Mouse (Mus musculus): ENCODE data around the gene Nup98. TPM values are rescaled to one million over a fixed set of nuclear protein-coding genes. Genes with fewer than 3 reads are reported as not detected.

Gene Nup98
- total and polyA plus RNA-seq, 3 experiments, result 24.6 to 37.1 (median 25.0) TPM

DNA sequence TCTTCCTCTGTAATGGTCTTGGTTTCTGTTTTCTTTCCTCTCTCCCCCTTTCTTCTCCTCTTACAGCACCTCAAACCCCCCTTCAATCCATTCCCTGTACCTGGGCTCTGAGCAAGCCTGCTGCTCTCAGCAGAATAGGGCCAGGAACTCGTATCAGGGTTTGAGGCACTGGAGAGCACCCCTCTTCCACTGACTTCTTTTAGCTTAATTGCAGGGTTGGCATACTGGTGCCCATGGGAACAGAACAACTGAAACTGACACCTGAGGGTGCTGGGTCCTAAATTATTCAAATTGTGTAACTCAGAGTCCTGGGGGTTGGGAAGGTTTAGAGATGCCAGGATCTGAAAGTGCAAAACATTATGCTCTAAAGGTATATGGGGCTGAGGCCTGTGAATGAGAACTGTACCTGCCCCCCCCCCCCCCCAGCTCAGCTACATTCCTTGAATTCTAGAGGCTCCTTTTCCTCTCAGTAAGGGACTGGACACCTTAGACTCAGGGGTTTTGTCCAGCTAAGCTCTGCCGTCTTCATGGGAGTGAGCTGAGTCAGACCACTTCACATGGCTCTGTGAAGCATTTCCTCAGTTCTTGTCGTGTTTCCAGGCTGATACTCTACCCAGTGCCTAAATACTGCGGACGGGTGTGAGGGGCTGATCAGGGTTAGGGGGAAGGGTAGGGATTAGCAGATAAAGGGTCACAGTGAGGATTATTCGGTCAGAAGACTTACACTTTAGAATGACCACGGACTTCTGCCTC is 93.2 kb downstream of the Nup98 start, which contains the start of gene Chrna10:
Chrna10 (minus strand) TSS at position 250 of the 753 bp plus-strand sequence.
- Histone ChIP-seq H3K36me3 (replicated peaks in 1 of 2; ENCODE audit: control insufficient read depth in 1 of 2, insufficient read depth in 1 of 2, low read length in 1 of 2) (peaks cover 25 to 36% of the 10 kb centered on the region in 2 experiments), H3K4me3 (replicated peaks in 1 of 3; ENCODE audit: low read depth in 2 of 3, low read length in 2 of 3, poor library complexity in 1 of 3) (no peak within 1 kb of the TSS), H3K79me2 (replicated peaks; ENCODE audit: control insufficient read depth, extremely low read depth, insufficient read depth, poor library complexity, severe bottlenecking) (no peaks in the 10 kb centered on the region), H3K9ac (ENCODE audit: insufficient read depth, low read depth) (no peak within 1 kb of the TSS), H3K9me3 (replicated peaks; ENCODE audit: low read length) (no peaks in the 10 kb centered on the region), H3K4me2 (ENCODE audit: insufficient read depth, low read depth, poor library complexity, severe bottlenecking) (no peak within 1 kb of the TSS), H3K27ac (ENCODE audit: insufficient read depth, low read depth) (no peak within 1 kb of the TSS), H3K4me1 (ENCODE audit: control insufficient read depth in 1 of 2, insufficient read depth in 2 of 2) (peaks cover 2 to 21% of the 10 kb centered on the region in 2 experiments; a peak in 3 of 4 replicates), H3K27me3 (replicated peaks) (no peaks in the 10 kb centered on the region)
- no peak for TF ChIP-seq ETS1 (conservative IDR thresholded peaks at IDR 0.05; ENCODE audit: low read depth, low read length)
- no peak for TF ChIP-seq USF1 (IDR thresholded peaks at IDR 0.05; ENCODE audit: low read depth, low read length)
- TF ChIP-seq CTCF (conservative IDR thresholded peaks at IDR 0.05 in 1 of 2, IDR thresholded peaks at IDR 0.05 in 1 of 2; ENCODE audit: low read depth in 2 of 2, low read length in 2 of 2), result no peak
- TF ChIP-seq GABPA (IDR thresholded peaks at IDR 0.05; ENCODE audit: insufficient replicate concordance, low read depth, low read length), result no peak
- TF ChIP-seq ELF1 (IDR thresholded peaks at IDR 0.05; ENCODE audit: low read depth, low read length), result no peak
- no peak for TF ChIP-seq KAT2A (IDR thresholded peaks at IDR 0.05; ENCODE audit: insufficient replicate concordance, low read length)
- no peak for TF ChIP-seq SMC3 (IDR thresholded peaks at IDR 0.05; ENCODE audit: low read depth, low read length)
- TF ChIP-seq E2F4 (IDR thresholded peaks at IDR 0.05; ENCODE audit: insufficient replicate concordance, low read depth, low read length), result no peak
- no peak for TF ChIP-seq ZC3H11A (IDR thresholded peaks at IDR 0.05; ENCODE audit: low read depth, low read length)
- TF ChIP-seq CHD1 (IDR thresholded peaks at IDR 0.05; ENCODE audit: low read depth, low read length), result no peak
- no peak for TF ChIP-seq JUND (conservative IDR thresholded peaks at IDR 0.05; ENCODE audit: low read depth, low read length)
- DNase-seq (ENCODE audit: extremely low read depth), result peak; percentile 9
- dilution Hi-C loops (cut with MboI; ENCODE audit: extremely low pct_ligation_motif_present, extremely low pct_unique_long_range_greater_than_20kb, low sequenced_read_pairs), result no loop called here
- in situ Hi-C loops (cut with MboI; ENCODE audit: low pct_ligation_motif_present, low pct_unique_long_range_greater_than_20kb, low sequenced_read_pairs), result no loop called here

GRCm38 (mm10) chr7:102113151-102113729 is 96.7 kb downstream of the Nup98 start:
- Histone ChIP-seq H3K79me2 (replicated peaks; ENCODE audit: control insufficient read depth, extremely low read depth, insufficient read depth, poor library complexity, severe bottlenecking) (no peaks in the 10 kb centered on the region), H3K27ac (ENCODE audit: insufficient read depth, low read depth) (no peak overlapping the region), H3K4me3 (replicated peaks in 1 of 3; ENCODE audit: low read depth in 2 of 3, low read length in 2 of 3, poor library complexity in 1 of 3) (no peak overlapping the region), H3K4me1 (ENCODE audit: control insufficient read depth in 1 of 2, insufficient read depth in 2 of 2) (peaks cover 2 to 21% of the 10 kb centered on the region in 2 experiments; a peak in 3 of 4 replicates), H3K9me3 (replicated peaks; ENCODE audit: low read length) (no peaks in the 10 kb centered on the region), H3K4me2 (ENCODE audit: insufficient read depth, low read depth, poor library complexity, severe bottlenecking) (no peak overlapping the region), H3K27me3 (replicated peaks) (no peaks in the 10 kb centered on the region), H3K9ac (ENCODE audit: insufficient read depth, low read depth) (no peak overlapping the region), H3K36me3 (replicated peaks in 1 of 2; ENCODE audit: control insufficient read depth in 1 of 2, insufficient read depth in 1 of 2, low read length in 1 of 2) (peaks cover 0 to 3% of the 10 kb centered on the region in 2 experiments)
- in situ Hi-C loops (cut with MboI; ENCODE audit: low pct_ligation_motif_present, low pct_unique_long_range_greater_than_20kb, low sequenced_read_pairs), result no loop called here
- no peak for TF ChIP-seq NELFE (IDR thresholded peaks at IDR 0.05; ENCODE audit: low read depth, low read length)
- no peak for TF ChIP-seq MAFK (IDR thresholded peaks at IDR 0.05; ENCODE audit: insufficient replicate concordance, low read length)
- TF ChIP-seq GABPA (IDR thresholded peaks at IDR 0.05; ENCODE audit: insufficient replicate concordance, low read depth, low read length), result no peak
- no peak for TF ChIP-seq UBTF (IDR thresholded peaks at IDR 0.05; ENCODE audit: low read depth, low read length)
- TF ChIP-seq PAX5 (IDR thresholded peaks at IDR 0.05; ENCODE audit: low read length), result no peak
- no peak for TF ChIP-seq E2F4 (IDR thresholded peaks at IDR 0.05; ENCODE audit: insufficient replicate concordance, low read depth, low read length)
- TF ChIP-seq ZNF384 (IDR thresholded peaks at IDR 0.05; ENCODE audit: low read depth, low read length), result no peak
- TF ChIP-seq EP300 (IDR thresholded peaks at IDR 0.05; ENCODE audit: low read length), result no peak
- TF ChIP-seq CHD1 (IDR thresholded peaks at IDR 0.05; ENCODE audit: low read depth, low read length), result no peak
- no peak for TF ChIP-seq KAT2A (IDR thresholded peaks at IDR 0.05; ENCODE audit: insufficient replicate concordance, low read length)
- no peak for TF ChIP-seq SIN3A (IDR thresholded peaks at IDR 0.05; ENCODE audit: low read length)
- no peak for TF ChIP-seq JUN (IDR thresholded peaks at IDR 0.05; ENCODE audit: insufficient read depth, low read depth, low read length)
- TF ChIP-seq CHD2 (IDR thresholded peaks at IDR 0.05; ENCODE audit: low read length), result no peak
- TF ChIP-seq USF1 (IDR thresholded peaks at IDR 0.05; ENCODE audit: low read depth, low read length), result no peak
- TF ChIP-seq TBP (conservative IDR thresholded peaks at IDR 0.05; ENCODE audit: low read depth, low read length), result no peak
- DNase-seq (ENCODE audit: extremely low read depth), result no peak
- dilution Hi-C loops (cut with MboI; ENCODE audit: extremely low pct_ligation_motif_present, extremely low pct_unique_long_range_greater_than_20kb, low sequenced_read_pairs), result no loop called here

All from CH12.LX (cell line).